Mouse (Mus musculus): ENCODE results near the gene Maip1.

Gene Maip1

GRCm38 (mm10) chr1:57406187-57407151 is at the start of gene Maip1, which contains the start of gene Tyw5:
Gene Maip1, plus strand, starts transcription at chr1:57406328.
Gene Tyw5, minus strand, starts transcription at chr1:57407101.
- peak; percentile 72 to 82 for DNase-seq

- DNase-seq, result no peak
These were observed 47.6 kb upstream of the Maip1 start for GRCm38 (mm10) chr1:57358546-57358945.

- no peak for DNase-seq
These were observed 38.7 kb upstream of the Maip1 start for GRCm38 (mm10) chr1:57367446-57367845.

GRCm38 (mm10) chr1:57369111-57369510 is 37.0 kb upstream of the Maip1 start:
- no peak for DNase-seq

GRCm38 (mm10) chr1:57370451-57370850 is 35.7 kb upstream of the Maip1 start:
- no peak for DNase-seq

- no peak for DNase-seq
These were observed 30.9 kb upstream of the Maip1 start for GRCm38 (mm10) chr1:57375276-57375675.

GRCm38 (mm10) chr1:57376806-57377205 is 29.3 kb upstream of the Maip1 start:
- no peak for DNase-seq

- DNase-seq, result peak; percentile 92 to 95
These were observed 28.5 kb upstream of the Maip1 start, which contains the start of gene 1700066M21Rik for GRCm38 (mm10) chr1:57377376-57378341. Gene 1700066M21Rik, plus strand, starts transcription at chr1:57377620.

GRCm38 (mm10) chr1:57386519-57386918 is 19.6 kb upstream of the Maip1 start:
- DNase-seq, result no peak

GRCm38 (mm10) chr1:57387876-57388275 is 18.3 kb upstream of the Maip1 start:
- no peak for DNase-seq

- DNase-seq, result no peak
These were observed 17.5 kb upstream of the Maip1 start for GRCm38 (mm10) chr1:57388402-57389155.

- no peak for DNase-seq
These were observed 14.9 kb upstream of the Maip1 start for GRCm38 (mm10) chr1:57390993-57391790.

GRCm38 (mm10) chr1:57392417-57392816 is 13.7 kb upstream of the Maip1 start:
- DNase-seq, result no peak

GRCm38 (mm10) chr1:57394051-57394450 is 12.1 kb upstream of the Maip1 start:
- DNase-seq, result peak in 1 of 2 experiments; percentile 32

- DNase-seq, result no peak
These were observed 5.8 kb upstream of the Maip1 start for GRCm38 (mm10) chr1:57400321-57400720.

GRCm38 (mm10) chr1:57400877-57401276 is 5.3 kb upstream of the Maip1 start:
- no peak for DNase-seq

- no peak for DNase-seq
These were observed 4.0 kb upstream of the Maip1 start for GRCm38 (mm10) chr1:57402116-57402515.

GRCm38 (mm10) chr1:57408994-57409393 is 2.9 kb downstream of the Maip1 start:
- no peak for DNase-seq

- DNase-seq, result no peak
These were observed 7.3 kb downstream of the Maip1 start for GRCm38 (mm10) chr1:57413397-57413796.

GRCm38 (mm10) chr1:57423696-57424095 is 17.6 kb downstream of the Maip1 start:
- DNase-seq, result no peak

All from kidney, adult 8-10 months (tissue).